Mouse (Mus musculus): ENCODE data around the gene Abcd1. TPM values are rescaled to one million over a fixed set of nuclear protein-coding genes. Genes with fewer than 3 reads are reported as not detected.

The Abcd1 gene
- polyA plus RNA-seq, 1 experiment from 2014 or later: 12.3 TPM

Other genes starting within 250 kb of the Abcd1 start
- gene Bgn, start 233.0 kb upstream of the Abcd1 start, polyA plus RNA-seq (2015; fragmentation: Nextera tagmentation; extraction: Ambion mirVana): 14.9 and 21.1 TPM in 2 replicates
- 3.7 and 6.1 TPM in 2 replicates for gene Atp2b3, start 213.5 kb upstream of the Abcd1 start, polyA plus RNA-seq (2015; fragmentation: Nextera tagmentation; extraction: Ambion mirVana)
- gene Dusp9, start 77.2 kb upstream of the Abcd1 start, polyA plus RNA-seq (2015; fragmentation: Nextera tagmentation; extraction: Ambion mirVana): 0.26 and 0.37 TPM in 2 replicates
- gene Pnck, start 56.5 kb upstream of the Abcd1 start, polyA plus RNA-seq (2015; fragmentation: Nextera tagmentation; extraction: Ambion mirVana): 105 and 143 TPM in 2 replicates
- 6.4 and 7.5 TPM in 2 replicates for gene Slc6a8, start 43.4 kb upstream of the Abcd1 start, polyA plus RNA-seq (2015; fragmentation: Nextera tagmentation; extraction: Ambion mirVana)
- 109 and 111 TPM in 2 replicates for gene Bcap31, start 422 bp upstream of the Abcd1 start, polyA plus RNA-seq (2015; fragmentation: Nextera tagmentation; extraction: Ambion mirVana)
- gene Plxnb3, start 40.5 kb downstream of the Abcd1 start, polyA plus RNA-seq (2015; fragmentation: Nextera tagmentation; extraction: Ambion mirVana): 0.19 and 0.22 TPM in 2 replicates
- 1.8 and 1.9 TPM in 2 replicates for gene Srpk3, start 57.8 kb downstream of the Abcd1 start, polyA plus RNA-seq (2015; fragmentation: Nextera tagmentation; extraction: Ambion mirVana)
- gene Idh3g, start 70.3 kb downstream of the Abcd1 start, polyA plus RNA-seq (2015; fragmentation: Nextera tagmentation; extraction: Ambion mirVana): 232 and 240 TPM in 2 replicates
- gene Ssr4, start 70.4 kb downstream of the Abcd1 start, polyA plus RNA-seq (2015; fragmentation: Nextera tagmentation; extraction: Ambion mirVana): 132 and 134 TPM in 2 replicates
- 3.5 and 4.2 TPM in 2 replicates for gene Pdzd4, start 108.4 kb downstream of the Abcd1 start, polyA plus RNA-seq (2015; fragmentation: Nextera tagmentation; extraction: Ambion mirVana)
- 0.16 and 0.24 TPM in 2 replicates for gene Avpr2, start 175.5 kb downstream of the Abcd1 start, polyA plus RNA-seq (2015; fragmentation: Nextera tagmentation; extraction: Ambion mirVana)
- 82.6 and 110 TPM in 2 replicates for gene L1cam, start 179.5 kb downstream of the Abcd1 start, polyA plus RNA-seq (2015; fragmentation: Nextera tagmentation; extraction: Ambion mirVana)
- 2.8 and 3.1 TPM in 2 replicates for gene Arhgap4, start 205.3 kb downstream of the Abcd1 start, polyA plus RNA-seq (2015; fragmentation: Nextera tagmentation; extraction: Ambion mirVana)
- 101 and 103 TPM in 2 replicates for gene Naa10, start 205.3 kb downstream of the Abcd1 start, polyA plus RNA-seq (2015; fragmentation: Nextera tagmentation; extraction: Ambion mirVana)
- gene Renbp, start 214.3 kb downstream of the Abcd1 start, polyA plus RNA-seq (2015; fragmentation: Nextera tagmentation; extraction: Ambion mirVana): 6.7 and 10.3 TPM in 2 replicates
- 53.8 and 57.0 TPM in 2 replicates for gene Hcfc1, start 249.8 kb downstream of the Abcd1 start, polyA plus RNA-seq (2015; fragmentation: Nextera tagmentation; extraction: Ambion mirVana)

Measured in forebrain, embryonic 16.5 days (tissue).